Mouse (Mus musculus) stomach, embryonic 16.5 days (tissue): ENCODE measurements around the gene Fa2h. TPM values are rescaled to one million over a fixed set of nuclear protein-coding genes. Genes with fewer than 3 reads are reported as not detected.
A peak's percentile ranks its signal among the peaks of the same experiment; 100 is the strongest.

Experiments
- ATAC-seq: fragments of 200-750 bp; cut with Nextera tagmentation; 2 replicates; pipeline ENCODE4 v1.8.0; 2017; ENCODE audit warnings: moderate number of reproducible peaks, moderate TSS enrichment; ENCODE audit not compliant: insufficient read depth, low FRiP score
- H3K27ac ChIP-seq: fragments of 300-500 bp; sonication (generic); 2 replicates; pipeline ENCODE4 v1.5.1; 2014; ENCODE audit warnings: low read length
- H3K27me3 ChIP-seq: fragments of 300-500 bp; sonication (generic); 2 replicates; pipeline ENCODE4 v1.6.1; 2014; ENCODE audit warnings: low read length, control low read depth, mixed read lengths; ENCODE audit not compliant: control insufficient read depth, insufficient read depth
- H3K36me3 ChIP-seq: fragments of 300-500 bp; sonication (generic); 2 replicates; pipeline ENCODE4 v1.6.1; 2014; ENCODE audit warnings: low read length; ENCODE audit not compliant: control insufficient read depth, insufficient read depth
- H3K4me1 ChIP-seq: fragments of 300-500 bp; sonication (generic); 2 replicates; pipeline ENCODE4 v1.6.1; 2014; ENCODE audit warnings: low read length, control low read depth, mixed read lengths; ENCODE audit not compliant: control insufficient read depth, insufficient read depth
- H3K4me2 ChIP-seq: fragments of 300-500 bp; sonication (generic); 2 replicates; pipeline ENCODE4 v1.6.1; 2014; ENCODE audit warnings: low read depth, low read length, mixed read lengths
- H3K4me3 ChIP-seq: fragments of 300-500 bp; sonication (generic); replicated peaks from 2 replicates; pipeline ENCODE4 v1.5.1; 2014; ENCODE audit warnings: mild to moderate bottlenecking, low read length
- H3K9ac ChIP-seq: fragments of 300-500 bp; sonication (generic); 2 replicates; pipeline ENCODE4 v1.6.1; 2014; ENCODE audit warnings: low read length
- H3K9me3 ChIP-seq: fragments of 300-500 bp; sonication (generic); replicated peaks from 2 replicates; pipeline ENCODE4 v1.6.1; 2016; ENCODE audit warnings: low read length, control low read depth; ENCODE audit not compliant: control insufficient read depth
- WGBS: fragments of 180-500 bp; shearing (Covaris S2); extraction: QIAGEN DNeasy Blood & Tissue Kit; methylation state at CpG from one replicate; pipeline ENCODE4 v1.1.7; 2014; 5-methylcytosine and 5-hydroxymethylcytosine counted together
- polyA plus RNA-seq: library from polyadenylated mRNA; unstranded; fragments of >200 nt; fragmentation: Nextera tagmentation; extraction: Ambion mirVana; gene quantifications from 2 replicates; pipeline ENCODE4 v1.2.1, GENCODE M21; 2015

The Fa2h gene
- polyA plus RNA-seq, 1 experiment from 2014 or later, result 5.9 TPM

DNA sequence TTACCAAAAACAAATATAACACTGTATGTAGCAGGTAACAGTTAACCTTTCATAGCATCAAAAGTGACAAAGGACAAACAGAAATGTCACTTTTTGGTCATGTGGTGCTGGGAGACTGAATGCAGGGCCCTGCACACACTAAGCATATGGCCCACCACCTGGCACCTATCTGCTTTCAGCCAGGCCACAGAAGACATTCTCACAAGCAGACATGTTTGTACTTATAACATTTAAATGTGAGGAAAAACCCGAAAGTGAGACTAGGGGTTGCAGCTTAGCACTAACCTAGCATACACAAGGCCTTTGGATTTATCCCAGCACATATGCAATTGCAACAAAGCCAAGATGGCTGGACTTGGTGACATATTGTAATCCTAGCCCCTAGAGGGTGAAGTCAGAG, 95.6 kb downstream of the Fa2h start:
- no peak overlapping the region for H3K9ac ChIP-seq
- peaks cover 10% of the 10 kb centered on the region; the same call in 1 of the 2 replicates for H3K4me1 ChIP-seq
- H3K27ac ChIP-seq, result no peak overlapping the region
- H3K9me3 ChIP-seq, result no peaks in the 10 kb centered on the region
- 0 out of 2 replicates have a peak overlapping the region, but pooled peaks have one; percentile 65 for H3K4me2 ChIP-seq
- 86% methylated on average over 1 of the region's 1 CpGs for WGBS
- no peak overlapping the region for H3K4me3 ChIP-seq
- peaks cover 11% of the 10 kb centered on the region; the same call in 1 of the 2 replicates for H3K36me3 ChIP-seq
- no peak for ATAC-seq
- H3K27me3 ChIP-seq, result no peaks in the 10 kb centered on the region

Other genes with a start within 250 kb of the Fa2h start
- 53.9 and 54.2 TPM in 2 replicates for gene Glg1, start 134.6 kb downstream of the Fa2h start, polyA plus RNA-seq
- gene Rfwd3, start 93.6 kb downstream of the Fa2h start, polyA plus RNA-seq, result 47.0 and 50.1 TPM in 2 replicates
- 2.6 and 2.7 TPM in 2 replicates for gene Mlkl, start 55.6 kb downstream of the Fa2h start, polyA plus RNA-seq
- gene Wdr59, start 128.3 kb upstream of the Fa2h start, polyA plus RNA-seq, result 5.9 and 6.5 TPM in 2 replicates
- 9.7 and 14.0 TPM in 2 replicates for gene Znrf1, start 142.3 kb upstream of the Fa2h start, polyA plus RNA-seq
- gene Ldhd, start 236.6 kb upstream of the Fa2h start, polyA plus RNA-seq, result 2.9 and 3.4 TPM in 2 replicates
- gene Zfp1, start 249.6 kb upstream of the Fa2h start, polyA plus RNA-seq, result 19.3 TPM in 2 replicates